Mouse (Mus musculus): ENCODE data around the gene Evx1.

DNA sequence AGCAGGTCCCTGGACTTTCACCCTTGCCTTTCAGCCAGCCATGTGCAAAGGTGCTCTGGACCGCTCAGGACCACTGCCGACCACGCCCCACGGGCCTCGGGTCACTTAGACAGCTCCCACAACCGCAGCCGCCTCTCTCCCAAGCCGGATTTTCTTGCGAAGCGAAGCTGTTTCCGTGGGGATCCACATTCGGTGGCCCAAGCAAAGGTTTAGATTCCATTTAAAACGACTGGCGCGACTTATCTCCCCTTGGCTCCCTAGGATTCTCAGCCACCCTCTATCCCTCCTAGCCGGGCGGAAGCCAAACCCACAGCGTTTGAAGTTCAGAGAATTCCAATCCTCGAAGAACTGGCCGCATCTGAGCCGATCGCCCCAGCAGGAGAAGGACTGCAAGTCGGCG, 2.9 kb upstream of the Evx1 start:
- TF ChIP-seq POLR2A (IDR thresholded peaks at IDR 0.05; ENCODE audit: low read depth, low read length) (no peak), NELFE (IDR thresholded peaks at IDR 0.05; ENCODE audit: low read depth, low read length) (no peak), MAX (IDR thresholded peaks at IDR 0.05; ENCODE audit: low read length) (no peak), UBTF (IDR thresholded peaks at IDR 0.05; ENCODE audit: low read depth, low read length) (no peak), NRF1 (IDR thresholded peaks at IDR 0.05; ENCODE audit: low read depth, low read length) (no peak)
